Mouse (Mus musculus) heart, adult 18-20 months (tissue): ENCODE data around the gene Pkp3. TPM values are rescaled to one million over a fixed set of nuclear protein-coding genes. Genes with fewer than 3 reads are reported as not detected.

Experiments used
- DNase-seq, 2 experiments: peaks; one replicate each; pipeline ENCODE4 v3.0.0; 2021 to 2022; ENCODE audit warnings: mixed read lengths in 1 of 2
- total RNA-seq, 2 experiments: library from RNA; stranded (reverse); gene quantifications; 2 replicates each; pipeline ENCODE4 v1.2.3; 2021

The Pkp3 gene
- total RNA-seq, 2 experiments from 2014 or later: 0.37 to 1.6 TPM

- no peak for DNase-seq
Observed at GRCm38 (mm10) chr7:141057541-141057940, 20.5 kb upstream of the Pkp3 start.

- no peak for DNase-seq
Observed at GRCm38 (mm10) chr7:141058601-141059341, 19.2 kb upstream of the Pkp3 start.

- DNase-seq: no peak
Observed at GRCm38 (mm10) chr7:141059929-141060328, 18.1 kb upstream of the Pkp3 start.

- DNase-seq: peak; percentile 52 to 55
Observed at GRCm38 (mm10) chr7:141060426-141061242, 17.4 kb upstream of the Pkp3 start, which contains the start of gene B4galnt4. Gene B4galnt4, plus strand, starts transcription at chr7:141061104.

GRCm38 (mm10) chr7:141061269-141061692, 16.7 kb upstream of the Pkp3 start:
- no peak for DNase-seq

- no peak for DNase-seq
Observed at GRCm38 (mm10) chr7:141062525-141062924, 15.5 kb upstream of the Pkp3 start.

- DNase-seq: no peak
Observed at GRCm38 (mm10) chr7:141063353-141063752, 14.7 kb upstream of the Pkp3 start.

- no peak for DNase-seq
Observed at GRCm38 (mm10) chr7:141064175-141064574, 13.8 kb upstream of the Pkp3 start.

GRCm38 (mm10) chr7:141064576-141064975, 13.4 kb upstream of the Pkp3 start:
- no peak for DNase-seq

- DNase-seq: no peak
Observed at GRCm38 (mm10) chr7:141068351-141068750, 9.7 kb upstream of the Pkp3 start.

GRCm38 (mm10) chr7:141070058-141070862, 7.8 kb upstream of the Pkp3 start:
- DNase-seq: peak; percentile 63 to 89

- DNase-seq: peak in 1 of 2 experiments; percentile 26
Observed at GRCm38 (mm10) chr7:141072017-141072745, 5.8 kb upstream of the Pkp3 start.

GRCm38 (mm10) chr7:141073782-141074181, 4.2 kb upstream of the Pkp3 start:
- DNase-seq: no peak

GRCm38 (mm10) chr7:141078876-141079275, 858 bp downstream of the Pkp3 start:
- DNase-seq: no peak

- no peak for DNase-seq
Observed at GRCm38 (mm10) chr7:141079481-141080449, 1.7 kb downstream of the Pkp3 start.

GRCm38 (mm10) chr7:141087894-141088293, 9.9 kb downstream of the Pkp3 start:
- DNase-seq: peak in 1 of 2 experiments; percentile 29

GRCm38 (mm10) chr7:141088473-141088872, 10.5 kb downstream of the Pkp3 start:
- DNase-seq: no peak

GRCm38 (mm10) chr7:141090228-141090627, 12.2 kb downstream of the Pkp3 start:
- no peak for DNase-seq

GRCm38 (mm10) chr7:141092051-141092735, 14.2 kb downstream of the Pkp3 start:
- DNase-seq: peak; percentile 89 to 92

GRCm38 (mm10) chr7:141093950-141094349, 15.9 kb downstream of the Pkp3 start:
- no peak for DNase-seq
